Mouse (Mus musculus) midbrain, embryonic 13.5 days (tissue): ENCODE data around the gene Adipor1. TPM values are rescaled to one million over a fixed set of nuclear protein-coding genes. Genes with fewer than 3 reads are reported as not detected.

ENCODE experiments used
- ATAC-seq: fragments of 200-750 bp; cut with Nextera tagmentation; 2 replicates; pipeline ENCODE4 v1.8.0; 2017; ENCODE audit warnings: mild to moderate bottlenecking, moderate TSS enrichment, moderate library complexity
- H3K27ac ChIP-seq: fragments of 300-500 bp; sonication (generic); 2 replicates; pipeline ENCODE4 v1.5.1; 2015; ENCODE audit warnings: inconsistent platforms, mild to moderate bottlenecking, moderate library complexity
- H3K27me3 ChIP-seq: fragments of 300-500 bp; sonication (generic); 2 replicates; pipeline ENCODE4 v1.6.1; 2015; ENCODE audit warnings: mild to moderate bottlenecking, inconsistent platforms
- H3K36me3 ChIP-seq: fragments of 300-500 bp; sonication (generic); 2 replicates; pipeline ENCODE4 v1.6.1; 2015; ENCODE audit warnings: mild to moderate bottlenecking, inconsistent platforms
- H3K4me1 ChIP-seq: fragments of 300-500 bp; sonication (generic); replicated peaks from 2 replicates; pipeline ENCODE4 v1.6.1; 2015; ENCODE audit warnings: inconsistent platforms
- H3K4me2 ChIP-seq: fragments of 300-500 bp; sonication (generic); replicated peaks from 2 replicates; pipeline ENCODE4 v1.6.1; 2015; ENCODE audit warnings: moderate library complexity, mild to moderate bottlenecking, inconsistent platforms
- H3K4me3 ChIP-seq: fragments of 300-500 bp; sonication (generic); replicated peaks from 2 replicates; pipeline ENCODE4 v1.5.1; 2015; ENCODE audit warnings: mild to moderate bottlenecking, inconsistent platforms
- H3K9ac ChIP-seq: fragments of 300-500 bp; sonication (generic); replicated peaks from 2 replicates; pipeline ENCODE4 v1.6.1; 2015; ENCODE audit warnings: mild to moderate bottlenecking, inconsistent platforms
- H3K9me3 ChIP-seq: fragments of 300-500 bp; sonication (generic); 2 replicates; pipeline ENCODE4 v1.6.1; 2016; ENCODE audit warnings: mild to moderate bottlenecking, inconsistent platforms
- WGBS: fragments of 180-500 bp; shearing (Covaris S2); methylation state at CpG from one replicate; pipeline ENCODE4 v1.1.7; 2015; 5-methylcytosine and 5-hydroxymethylcytosine counted together
- polyA plus RNA-seq: library from polyadenylated mRNA; unstranded; fragments of >200 nt; fragmentation: Nextera tagmentation; extraction: Ambion mirVana; gene quantifications from 2 replicates; pipeline ENCODE4 v1.2.1, GENCODE M21; 2015

Adipor1 gene
- polyA plus RNA-seq, 1 experiment from 2014 or later, result 68.2 TPM

DNA sequence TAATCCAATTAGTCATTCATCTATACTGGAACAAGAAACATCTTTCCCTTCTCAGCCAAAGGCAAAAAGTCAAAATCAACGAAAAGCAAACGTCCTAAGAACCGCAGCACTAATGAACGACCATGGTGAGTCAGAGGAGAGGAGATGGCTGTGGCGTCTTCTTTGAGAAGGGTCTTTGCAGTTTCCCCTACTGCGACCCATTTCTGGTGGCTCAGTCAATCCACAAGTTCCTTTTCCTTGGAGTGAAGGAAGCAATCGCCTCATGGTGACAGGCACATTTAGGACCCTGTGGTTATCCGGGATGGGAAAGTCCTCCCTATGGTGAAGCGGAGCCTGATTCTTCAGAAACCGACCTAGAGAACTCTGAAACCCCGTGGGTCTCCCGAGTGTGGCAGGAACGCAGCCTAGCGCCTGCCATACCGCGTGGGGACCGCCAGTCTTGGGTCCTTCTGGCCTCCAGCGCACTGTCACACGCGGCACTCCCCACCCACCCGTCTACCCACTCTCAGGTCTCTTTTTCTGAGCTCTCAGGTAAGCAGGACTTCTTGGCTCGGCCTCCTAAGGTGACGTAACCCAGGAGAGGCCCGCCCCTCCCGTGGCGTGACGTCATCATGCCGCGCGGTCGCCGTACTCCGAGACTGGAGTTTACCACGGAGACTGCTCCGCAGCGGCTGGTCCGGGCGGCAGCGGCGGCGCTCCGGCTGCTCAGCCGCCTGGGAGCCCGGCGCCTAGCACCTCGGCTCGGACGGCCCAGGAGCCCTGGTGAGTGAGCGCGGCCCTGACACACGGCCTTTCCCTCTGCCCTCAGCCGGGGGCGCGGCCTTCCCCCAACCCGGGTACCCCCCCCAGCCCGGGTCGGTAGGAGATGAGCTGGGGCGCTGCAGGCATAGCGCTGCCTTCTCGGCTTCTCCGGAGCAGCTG, 40.0 kb downstream of the Adipor1 start, which contains the start of gene Klhl12:
Gene Klhl12 (plus strand): TSS at position 628 of the 921 bp plus-strand sequence.
- 2% methylated on average over 61 of the region's 61 CpGs for WGBS
- Histone ChIP-seq H3K27ac (peak within 1 kb of the TSS; percentile 75), H3K4me3 (peak within 1 kb of the TSS; percentile 95), H3K4me2 (peak within 1 kb of the TSS; percentile 63), H3K4me1 (peaks cover 21% of the 10 kb centered on the region), H3K36me3 (peaks cover 18% of the 10 kb centered on the region), H3K9me3 (no peaks in the 10 kb centered on the region), H3K27me3 (0 out of 2 replicates have a peak, but pooled peaks cover 4% of the 10 kb centered on the region), H3K9ac (peak within 1 kb of the TSS; percentile 88)
- peak; percentile 95 for ATAC-seq

DNA sequence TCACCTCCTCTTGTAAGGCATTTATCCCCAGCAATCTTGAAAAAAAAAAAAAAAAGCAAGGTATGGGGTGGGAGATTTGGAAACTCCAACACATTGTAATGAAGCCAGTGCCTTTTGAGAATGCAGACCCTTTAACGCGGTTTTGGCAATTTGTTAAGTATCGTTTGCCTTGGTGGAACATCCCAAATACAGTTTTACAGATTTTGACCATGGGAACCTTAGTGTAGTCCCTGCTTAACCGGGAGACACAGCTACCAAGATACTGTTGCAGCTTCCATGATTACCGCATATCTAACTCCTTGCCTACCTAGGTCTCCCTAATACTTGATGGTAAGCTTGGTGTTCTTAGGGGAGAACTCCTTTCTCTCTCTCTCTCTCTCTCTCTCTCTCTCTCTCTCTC, 40.9 kb downstream of the Adipor1 start:
- Histone ChIP-seq H3K4me3 (peak overlapping the region; percentile 95), H3K27ac (no peak overlapping the region), H3K27me3 (0 out of 2 replicates have a peak, but pooled peaks cover 4% of the 10 kb centered on the region), H3K36me3 (peaks cover 27% of the 10 kb centered on the region), H3K4me1 (peaks cover 21% of the 10 kb centered on the region), H3K9ac (peak overlapping the region; percentile 88), H3K4me2 (peak overlapping the region; percentile 63), H3K9me3 (no peaks in the 10 kb centered on the region)
- ATAC-seq, result no peak
- WGBS, result 25% methylated on average over 5 of the region's 5 CpGs

DNA sequence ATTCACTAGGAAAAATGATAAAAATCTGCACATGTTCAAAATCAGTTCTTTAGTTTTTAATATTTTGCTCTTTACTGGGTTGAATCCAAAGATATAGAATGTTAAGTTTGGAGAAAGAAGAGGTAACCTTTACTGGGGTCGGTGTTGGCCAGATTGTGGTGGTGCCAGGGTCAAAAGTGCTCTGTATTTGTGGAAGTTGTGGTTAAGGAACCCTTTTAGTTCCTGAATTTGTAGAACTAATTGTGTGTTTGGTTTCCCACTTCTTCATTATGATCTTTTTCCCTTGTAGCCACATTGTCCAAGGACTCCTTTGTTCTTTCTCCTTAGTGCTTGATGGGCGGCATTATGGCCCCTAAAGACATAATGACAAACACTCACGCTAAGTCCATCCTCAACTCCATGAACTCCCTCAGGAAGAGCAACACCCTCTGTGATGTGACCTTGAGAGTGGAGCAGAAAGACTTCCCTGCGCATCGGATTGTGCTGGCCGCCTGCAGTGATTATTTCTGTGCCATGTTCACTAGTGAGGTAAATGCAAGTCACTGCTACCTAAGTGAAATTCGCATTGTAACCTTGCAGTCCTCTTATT, 43.1 kb downstream of the Adipor1 start:
- Histone ChIP-seq H3K36me3 (peaks cover 42% of the 10 kb centered on the region), H3K4me3 (no peak overlapping the region), H3K27ac (no peak overlapping the region), H3K9ac (no peak overlapping the region), H3K27me3 (0 out of 2 replicates have a peak, but pooled peaks cover 4% of the 10 kb centered on the region), H3K4me2 (no peak overlapping the region), H3K9me3 (no peaks in the 10 kb centered on the region), H3K4me1 (peaks cover 21% of the 10 kb centered on the region)
- ATAC-seq, result no peak
- WGBS, result 92% methylated on average over 7 of the region's 7 CpGs

DNA sequence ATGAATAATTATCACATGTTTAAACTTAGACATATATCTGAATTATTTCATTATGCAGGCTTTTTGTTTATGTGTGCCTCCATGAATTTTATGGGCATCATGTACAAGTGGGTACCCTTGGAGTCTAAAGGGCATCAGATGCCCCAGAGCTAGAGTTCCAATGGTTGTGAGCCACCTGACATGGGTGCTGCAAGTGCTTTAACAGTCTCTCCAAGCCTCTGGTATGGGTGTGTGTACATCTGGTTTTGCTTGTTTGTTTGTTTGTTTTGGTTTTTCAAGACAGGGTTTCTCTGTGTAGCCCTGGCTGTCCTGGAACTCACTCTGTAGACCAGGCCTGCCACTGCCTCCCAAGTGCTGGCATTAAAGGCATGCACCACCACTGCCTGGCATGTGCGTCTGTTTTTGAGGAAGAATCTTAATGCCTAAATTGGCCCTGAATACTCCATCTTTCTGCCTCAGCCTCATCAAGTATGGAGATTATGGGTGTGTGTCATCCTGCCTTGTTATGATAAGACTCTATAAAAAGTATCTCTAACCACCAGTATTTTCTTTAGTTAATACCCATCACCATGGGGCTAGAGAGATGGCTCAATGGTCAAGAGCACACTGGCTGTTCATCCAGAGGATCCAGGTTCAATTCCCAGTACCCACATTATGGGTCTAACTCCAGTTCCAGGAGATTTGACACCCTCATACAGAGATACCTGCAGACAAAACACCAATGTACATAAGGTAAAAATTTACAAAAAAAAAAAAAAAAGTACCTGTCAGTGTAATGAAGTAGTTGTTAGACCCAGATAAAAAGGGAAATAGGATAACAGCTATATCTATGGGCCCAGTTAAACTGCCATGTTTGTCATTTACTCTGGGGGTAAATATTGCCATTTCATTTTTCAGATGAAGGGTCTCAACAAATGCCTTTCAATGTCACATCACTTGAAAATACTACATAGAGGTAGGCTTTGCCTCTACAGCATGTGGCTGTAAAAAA, 45.4 kb downstream of the Adipor1 start:
- no peak for ATAC-seq
- Histone ChIP-seq H3K4me3 (no peak overlapping the region), H3K27me3 (no peaks in the 10 kb centered on the region), H3K4me2 (no peak overlapping the region), H3K4me1 (peaks cover 15% of the 10 kb centered on the region), H3K36me3 (peaks cover 60% of the 10 kb centered on the region), H3K9me3 (no peaks in the 10 kb centered on the region), H3K9ac (no peak overlapping the region), H3K27ac (no peak overlapping the region)
- 96% methylated on average over 1 of the region's 1 CpGs for WGBS

Other genes starting within 250 kb of the Adipor1 start
- 2.6 and 3.2 TPM in 2 replicates for gene Chil1, start 233.2 kb upstream of the Adipor1 start, polyA plus RNA-seq
- 0.09 and 0.19 TPM in 2 replicates for gene Mybph, start 221.9 kb upstream of the Adipor1 start, polyA plus RNA-seq
- 4.6 TPM in 2 replicates for gene Adora1, start 179.9 kb upstream of the Adipor1 start, polyA plus RNA-seq
- gene Myog, start 125.4 kb upstream of the Adipor1 start, polyA plus RNA-seq, result not detected in 2 replicates
- gene Ppfia4, start 82.5 kb upstream of the Adipor1 start, polyA plus RNA-seq, result 6.5 and 7.0 TPM in 2 replicates
- 128 TPM in 2 replicates for gene Tmem183a, start 53.4 kb upstream of the Adipor1 start, polyA plus RNA-seq
- gene 4933406M09Rik, start 29.4 kb upstream of the Adipor1 start, polyA plus RNA-seq, result not detected in 2 replicates
- 16.9 and 18.2 TPM in 2 replicates for gene Cyb5r1, start 9.8 kb upstream of the Adipor1 start, polyA plus RNA-seq
- gene Klhl12, start 40.2 kb downstream of the Adipor1 start, polyA plus RNA-seq, result 32.1 and 32.3 TPM in 2 replicates
- 54.9 and 59.4 TPM in 2 replicates for gene Rabif, start 79.3 kb downstream of the Adipor1 start, polyA plus RNA-seq
- not detected in 2 replicates for gene Mgat4e, start 134.3 kb downstream of the Adipor1 start, polyA plus RNA-seq
- gene Kdm5b, start 144.8 kb downstream of the Adipor1 start, polyA plus RNA-seq, result 110 and 111 TPM in 2 replicates
- gene Syt2, start 231.3 kb downstream of the Adipor1 start, polyA plus RNA-seq, result 2.3 and 2.4 TPM in 2 replicates